Mouse (Mus musculus) heart, adult 9 months (tissue): ENCODE results near the gene Sema6b.

ENCODE experiments used
- DNase-seq, 2 experiments: peaks; one replicate each; pipeline ENCODE4 v3.0.0; 2022; ENCODE audit warnings: low spot score in 2 of 2

Sema6b gene

DNA sequence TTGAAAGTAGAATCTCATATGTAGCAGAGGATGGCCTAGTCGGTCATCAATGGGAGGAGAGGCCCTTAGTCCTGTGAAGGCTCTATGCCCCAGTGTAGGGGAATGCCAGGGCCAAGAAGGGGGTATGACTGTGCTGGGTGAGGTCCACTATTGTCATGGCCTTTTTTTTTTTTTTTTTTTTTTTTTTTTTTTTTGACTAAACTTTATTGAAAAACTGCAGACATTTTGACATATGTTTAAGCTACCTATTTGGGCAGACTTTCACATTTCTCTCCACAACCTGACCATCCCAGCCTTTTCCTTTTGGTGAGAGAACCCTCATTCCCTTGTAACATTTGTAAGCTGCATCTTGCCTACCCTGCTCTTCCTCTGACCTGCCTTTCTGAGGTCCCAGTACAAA lies 47.8 kb downstream of the Sema6b start:
- DNase-seq = no peak

DNA sequence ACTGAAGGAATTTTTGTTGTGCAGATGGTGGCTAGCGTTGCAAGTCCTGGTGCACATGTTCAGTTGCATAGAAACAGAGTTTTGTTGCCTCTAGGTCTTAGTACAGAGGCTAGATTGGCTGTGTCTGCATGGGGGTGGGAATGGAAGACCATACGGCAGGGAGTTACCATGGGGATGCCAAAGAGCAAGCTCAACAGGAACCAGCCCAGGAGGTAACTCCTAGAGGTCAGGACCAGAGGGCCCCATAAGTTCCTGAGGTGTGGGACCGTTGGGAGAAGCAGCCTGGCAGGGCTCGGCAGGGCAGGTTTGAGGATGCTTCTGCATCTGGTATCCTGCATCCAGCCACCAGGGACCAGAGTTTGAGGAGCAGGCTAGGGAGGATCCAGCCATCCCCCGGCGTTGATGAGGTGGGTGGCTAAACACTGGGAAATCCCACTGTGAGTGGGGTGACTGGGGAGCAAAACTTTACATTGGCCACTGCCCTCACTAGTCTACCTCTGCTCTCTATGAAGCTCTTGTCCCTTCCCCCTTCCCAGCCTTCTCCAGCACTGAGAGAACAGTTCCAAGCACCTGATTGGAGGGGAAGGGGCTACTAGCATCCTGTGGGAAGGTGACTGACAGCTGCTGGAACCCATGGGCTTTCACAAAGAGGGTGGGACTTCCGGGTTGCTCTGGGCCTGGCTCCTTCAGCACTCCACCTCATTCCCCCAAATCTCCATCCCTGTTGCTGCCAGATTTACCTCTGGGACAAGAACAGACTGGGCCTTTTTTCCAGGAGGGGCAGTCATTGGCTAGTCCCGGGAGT lies 59.2 kb downstream of the Sema6b start:
- DNase-seq = no peak

DNA sequence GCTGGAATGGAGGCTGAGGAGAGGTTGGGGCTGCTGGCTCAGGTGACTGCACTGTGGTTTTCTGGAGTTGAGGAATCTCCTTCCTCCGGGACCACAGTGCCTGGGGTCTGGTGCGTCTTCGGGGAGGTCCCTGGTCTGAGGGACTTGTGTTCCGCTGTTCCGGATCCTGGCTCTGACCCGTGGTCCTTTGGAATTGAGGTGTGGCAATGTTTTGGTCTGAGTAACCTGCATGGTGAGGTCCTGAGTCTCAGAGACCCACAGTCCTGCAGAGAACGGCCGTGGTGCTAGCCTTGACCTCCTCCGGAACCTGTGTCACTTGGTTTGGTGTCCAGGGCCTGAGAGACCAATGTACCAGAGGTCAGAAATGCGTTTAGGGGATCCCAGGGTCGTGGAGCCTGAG lies 60.2 kb downstream of the Sema6b start:
- DNase-seq = peak in 1 of 2 experiments; percentile 22

DNA sequence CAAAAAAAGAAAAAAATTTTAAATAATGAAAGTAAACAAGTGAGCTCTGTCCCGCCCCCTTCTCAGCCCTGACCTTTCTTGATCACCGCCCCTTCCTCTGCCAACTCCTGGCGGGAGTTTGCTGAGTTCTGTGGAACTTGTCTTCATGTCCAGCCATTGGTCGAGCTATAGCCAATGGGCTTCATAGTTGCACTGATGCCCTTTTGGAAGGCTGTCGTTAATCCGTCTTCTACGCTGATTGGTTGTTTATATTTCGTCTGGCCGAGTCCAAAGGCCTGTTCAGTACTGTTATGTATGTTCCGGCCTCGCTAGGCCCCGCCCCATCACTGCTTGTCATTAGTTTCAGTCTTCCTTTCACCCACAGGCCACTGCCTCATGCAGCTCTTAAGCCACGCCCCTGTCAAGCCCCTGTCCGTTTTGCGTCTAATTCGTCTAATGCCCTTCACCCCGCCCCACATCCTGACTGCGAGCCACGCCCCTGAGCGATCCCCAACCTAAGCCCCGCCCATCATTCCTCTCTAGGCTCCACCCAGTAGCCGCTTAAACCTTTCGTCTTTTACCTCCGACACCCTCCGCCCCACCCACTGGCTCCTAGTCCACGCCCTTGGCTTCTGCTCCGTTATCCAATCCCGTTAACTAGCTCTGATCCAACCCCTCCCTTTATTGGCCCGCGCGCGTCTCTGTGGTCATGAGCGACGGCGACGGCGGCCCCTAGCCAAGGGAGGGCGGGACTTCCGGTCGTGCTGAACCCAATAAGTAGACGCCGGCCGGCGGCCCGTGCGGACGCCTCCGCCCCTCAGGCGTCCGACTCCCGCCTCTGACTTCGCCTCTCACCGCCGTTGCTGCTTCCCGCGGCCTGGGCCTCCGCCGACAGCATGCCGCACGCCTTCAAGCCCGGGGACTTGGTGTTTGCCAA lies 61.0 kb downstream of the Sema6b start, which contains the start of gene Hdgfl2:
Gene Hdgfl2 (plus strand): TSS at position 755 of the 916 bp plus-strand sequence.
- peak; percentile 100 for DNase-seq

DNA sequence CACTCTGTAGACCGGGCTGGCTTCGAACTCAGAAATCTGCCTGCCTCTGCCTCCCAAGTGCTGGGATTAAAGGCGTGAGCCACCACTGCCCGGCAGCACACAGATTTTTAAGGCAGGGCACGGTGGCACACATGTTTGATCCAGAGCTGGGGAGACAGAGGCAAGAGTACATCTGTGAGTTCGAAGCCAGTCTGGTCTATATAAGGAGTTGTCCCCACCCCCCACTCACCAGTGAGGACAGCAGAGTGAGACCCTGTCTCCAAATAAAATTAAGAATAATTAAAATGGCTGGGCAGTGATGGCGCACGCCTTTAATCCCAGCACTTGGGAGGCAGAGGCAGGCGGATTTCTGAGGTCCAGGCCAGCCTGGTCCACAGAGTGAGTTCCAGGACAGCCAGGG lies 61.8 kb downstream of the Sema6b start:
- DNase-seq = peak; percentile 20 to 34

DNA sequence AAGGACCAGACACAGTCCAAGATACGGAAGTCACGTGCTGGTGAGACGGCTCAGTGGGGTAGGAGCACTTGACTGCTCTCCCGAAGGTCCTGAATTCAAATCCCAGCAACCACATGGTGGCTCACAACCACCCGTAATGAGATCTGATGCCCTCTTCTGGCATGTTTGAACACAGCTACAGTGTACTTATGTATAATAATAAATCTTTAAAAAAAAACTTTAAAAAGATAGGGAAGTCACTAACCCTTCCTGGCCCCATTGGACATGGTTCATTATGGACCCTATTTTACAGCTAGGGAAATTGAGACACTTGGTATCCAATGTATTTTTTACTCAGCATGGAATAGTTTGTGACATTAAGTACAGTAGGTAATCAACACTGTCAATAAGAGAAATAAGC lies 62.6 kb downstream of the Sema6b start:
- DNase-seq = no peak

DNA sequence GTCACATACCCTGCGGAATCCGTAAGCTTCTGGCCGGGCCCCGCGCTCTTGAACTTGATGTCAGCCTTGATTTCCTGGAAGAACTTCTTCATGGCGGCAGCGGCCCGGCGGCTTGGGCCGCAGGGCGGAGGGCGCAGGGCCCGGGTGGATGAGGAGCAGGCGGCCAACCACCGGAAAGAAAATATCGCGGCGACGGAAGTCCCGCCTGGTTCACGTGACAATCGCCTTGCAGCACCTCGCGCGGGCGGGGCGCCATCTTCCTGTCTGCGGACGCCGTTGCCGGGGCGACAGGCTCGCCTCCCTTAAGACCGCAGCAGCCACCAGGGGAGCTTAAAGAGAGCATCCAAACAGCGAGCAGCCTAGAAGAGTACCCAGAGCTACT lies 65.3 kb downstream of the Sema6b start, which contains the start of gene Ubxn6:
Gene Ubxn6 (minus strand): TSS at position 202 of the 382 bp plus-strand sequence.
- DNase-seq = peak; percentile 95 to 97

DNA sequence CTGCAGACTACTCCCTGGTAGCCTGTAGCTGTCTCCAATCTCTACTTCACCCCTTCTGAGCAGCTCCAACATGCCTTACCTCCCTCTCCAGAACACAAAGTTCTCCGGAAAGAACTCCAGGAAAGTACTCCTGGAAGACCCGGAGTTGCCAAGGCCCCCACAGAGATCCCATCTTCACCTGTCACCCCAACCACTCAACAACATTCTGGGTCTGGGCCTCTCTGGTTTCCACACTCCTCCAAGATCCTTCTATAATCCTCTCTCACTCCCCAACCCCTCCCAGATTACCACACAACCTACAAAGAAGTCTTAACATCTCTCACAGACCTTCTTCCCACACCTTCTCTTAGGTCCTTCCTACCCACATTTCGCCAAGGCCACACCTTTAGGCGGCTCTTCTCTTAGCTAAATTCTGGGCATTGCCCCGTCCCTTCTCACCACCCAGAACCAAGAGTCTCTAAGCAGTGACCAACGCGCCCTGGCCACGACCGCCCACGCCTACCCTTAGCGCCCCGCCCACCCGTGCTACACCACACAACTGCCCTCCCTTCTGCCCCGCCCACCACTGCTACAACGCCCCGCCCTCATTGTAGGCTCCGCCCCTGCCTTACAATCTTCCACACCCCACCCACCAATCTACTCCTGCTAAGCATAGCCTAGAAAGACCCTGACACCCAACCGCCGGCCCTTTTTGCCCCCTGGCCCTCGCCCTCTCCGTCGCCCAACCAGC lies 65.9 kb downstream of the Sema6b start:
- peak; percentile 73 to 81 for DNase-seq
